Mouse (Mus musculus) E14TG2a.4 (cell line): Measurements from ENCODE around the gene Bicdl1.
A peak's percentile ranks its signal among the peaks of the same experiment; 100 is the strongest.
"Not testable (repeated sequence)": the region's sequence is repeated elsewhere in the genome, so short reads cannot be mapped to it uniquely, and the experiment has no call there.

Source experiments
- H3K27me3 ChIP-seq: 2 replicates; pipeline ENCODE4 v1.6.1; 2014; ENCODE audit warnings: low read length, control low read depth; ENCODE audit not compliant: insufficient read depth
- H3K36me3 ChIP-seq: 2 replicates; pipeline ENCODE4 v1.6.1; 2014; ENCODE audit warnings: low read length, control low read depth; ENCODE audit not compliant: insufficient read depth
- H3K4me1 ChIP-seq: replicated peaks from 2 replicates; pipeline ENCODE4 v1.6.1; 2014; ENCODE audit warnings: low read depth, low read length, control low read depth
- H3K4me3 ChIP-seq: replicated peaks from 2 replicates; pipeline ENCODE4 v1.5.1; 2014; ENCODE audit warnings: mild to moderate bottlenecking, low read length
- H3K9me3 ChIP-seq: 2 replicates; pipeline ENCODE4 v1.6.1; 2014; ENCODE audit warnings: low read length, control low read depth
- CTCF ChIP-seq: conservative IDR thresholded peaks from 2 replicates; pipeline ENCODE4 v1.5.1; 2014; ENCODE audit warnings: low read length
- NANOG ChIP-seq: IDR thresholded peaks from 2 replicates; pipeline ENCODE4 v1.6.1; 2014; ENCODE audit warnings: borderline replicate concordance, low read length, mixed read lengths
- POU5F1 ChIP-seq: IDR thresholded peaks from 2 replicates; pipeline ENCODE4 v1.6.1; 2014; ENCODE audit warnings: low read length, borderline replicate concordance

Bicdl1 gene

GRCm38 (mm10) chr5:115758431-115759180, 27.2 kb upstream of the Bicdl1 start:
- Histone ChIP-seq H3K27me3 (peaks cover 26% of the 10 kb centered on the region), H3K36me3 (no peaks in the 10 kb centered on the region), H3K4me1 (peaks cover 24% of the 10 kb centered on the region), H3K9me3 (no peaks in the 10 kb centered on the region), H3K4me3 (no peak overlapping the region)
- TF ChIP-seq POU5F1 = no peak
- TF ChIP-seq NANOG = no peak
- TF ChIP-seq CTCF = no peak

GRCm38 (mm10) chr5:115757516-115757915, 26.1 kb upstream of the Bicdl1 start:
- TF ChIP-seq POU5F1 (no peak), CTCF (no peak; the same call in 1 of the 2 replicates), NANOG (no peak)
- Histone ChIP-seq H3K4me1 (peaks cover 27% of the 10 kb centered on the region), H3K36me3 (no peaks in the 10 kb centered on the region), H3K27me3 (peaks cover 23% of the 10 kb centered on the region), H3K4me3 (no peak overlapping the region), H3K9me3 (no peaks in the 10 kb centered on the region)

GRCm38 (mm10) chr5:115755501-115755900, 24.1 kb upstream of the Bicdl1 start:
- peaks cover 27% of the 10 kb centered on the region for H3K4me1 ChIP-seq
- TF ChIP-seq CTCF (no peak), POU5F1 (no peak), NANOG (no peak)

GRCm38 (mm10) chr5:115754831-115755230, 23.4 kb upstream of the Bicdl1 start:
- TF ChIP-seq CTCF (no peak), NANOG (no peak), POU5F1 (no peak)
- no peak overlapping the region for H3K4me3 ChIP-seq
- no peaks in the 10 kb centered on the region for H3K27me3 ChIP-seq
- H3K36me3 ChIP-seq = no peaks in the 10 kb centered on the region
- H3K9me3 ChIP-seq = no peaks in the 10 kb centered on the region
- peaks cover 20% of the 10 kb centered on the region for H3K4me1 ChIP-seq

More at GRCm38 (mm10) chr5:115755501-115755900, 24.1 kb upstream of the Bicdl1 start:
- H3K27me3 ChIP-seq = 0 out of 2 replicates have a peak, but pooled peaks cover 6% of the 10 kb centered on the region
- no peaks in the 10 kb centered on the region for H3K9me3 ChIP-seq
- H3K4me3 ChIP-seq = no peak overlapping the region
- H3K36me3 ChIP-seq = no peaks in the 10 kb centered on the region

DNA sequence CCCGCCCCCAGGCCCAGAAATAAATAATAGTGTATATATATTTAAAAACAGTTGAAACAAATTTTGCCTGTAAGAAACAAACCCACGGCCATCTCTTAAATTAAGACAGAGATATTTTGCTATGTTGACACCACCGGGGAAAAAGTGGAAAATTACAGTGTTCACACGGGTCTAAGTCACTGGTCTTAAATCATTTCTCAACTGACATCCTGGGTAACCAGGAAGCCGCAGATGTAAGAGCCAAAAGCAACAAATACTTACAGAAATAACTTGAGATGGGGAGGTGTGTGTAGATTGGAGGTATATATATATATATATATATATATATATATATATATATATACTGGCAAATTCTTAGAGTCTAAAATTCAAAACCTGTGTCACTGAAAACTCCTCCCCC, 21.5 kb upstream of the Bicdl1 start:
- Histone ChIP-seq H3K9me3 (no peaks in the 10 kb centered on the region), H3K36me3 (no peaks in the 10 kb centered on the region), H3K4me3 (no peak overlapping the region), H3K27me3 (no peaks in the 10 kb centered on the region), H3K4me1 (peaks cover 19% of the 10 kb centered on the region)
- TF ChIP-seq CTCF (no peak), NANOG (no peak), POU5F1 (no peak)

DNA sequence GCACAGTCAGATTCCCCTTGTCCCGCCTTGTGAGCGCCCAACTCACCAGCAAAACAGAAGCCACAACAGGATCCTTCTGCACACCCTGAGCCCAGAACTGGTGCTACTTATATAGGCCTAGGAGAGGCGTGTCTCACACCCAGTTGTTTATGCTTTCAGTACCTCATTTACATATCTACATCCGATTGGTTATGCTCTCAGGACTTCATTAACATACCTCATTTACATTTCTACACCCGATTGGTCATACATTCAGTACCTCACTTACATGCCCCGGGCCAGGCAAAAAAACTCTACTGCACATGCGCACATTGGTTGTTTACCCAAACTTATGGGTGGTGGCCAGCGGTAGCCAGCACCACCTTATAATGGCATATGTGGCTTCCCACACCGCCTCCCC, 20.5 kb upstream of the Bicdl1 start:
- H3K27me3 ChIP-seq, H3K9me3 ChIP-seq, H3K4me3 ChIP-seq, H3K36me3 ChIP-seq: not testable (repeated sequence)
- H3K4me1 ChIP-seq = peaks cover 16% of the 10 kb centered on the region

DNA sequence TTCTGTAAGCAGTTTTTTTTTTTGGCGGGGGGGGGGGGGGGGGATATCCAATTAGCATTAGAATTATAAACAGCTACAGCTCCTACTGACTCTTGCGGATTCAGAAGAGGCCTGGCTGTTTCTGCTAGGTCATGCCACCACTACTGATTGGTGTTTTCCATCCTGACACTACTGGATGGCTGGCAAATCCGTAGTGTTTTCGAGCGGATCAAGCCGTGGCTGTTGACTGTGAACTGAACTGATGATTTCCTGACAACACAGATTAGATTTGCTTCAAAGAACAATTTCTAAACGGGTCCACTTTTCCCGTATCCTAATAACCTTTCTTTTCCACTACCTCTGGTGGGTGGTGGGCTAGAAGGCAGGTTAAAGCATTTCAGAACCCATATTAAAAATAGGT, 16.9 kb upstream of the Bicdl1 start:
- Histone ChIP-seq H3K36me3 (no peaks in the 10 kb centered on the region), H3K4me3 (no peak overlapping the region)

GRCm38 (mm10) chr5:115745319-115745718, 13.9 kb upstream of the Bicdl1 start:
- H3K36me3 ChIP-seq = no peaks in the 10 kb centered on the region
- H3K9me3 ChIP-seq = no peaks in the 10 kb centered on the region
- no peaks in the 10 kb centered on the region for H3K27me3 ChIP-seq
- no peak overlapping the region for H3K4me3 ChIP-seq
- TF ChIP-seq NANOG (no peak), POU5F1 (no peak), CTCF (no peak)
- peaks cover 5% of the 10 kb centered on the region; the same call in 1 of the 2 replicates for H3K4me1 ChIP-seq

More for the DNA sequence above, 16.9 kb upstream of the Bicdl1 start:
- H3K4me1 ChIP-seq = peaks cover 16% of the 10 kb centered on the region
- TF ChIP-seq POU5F1 = no peak
- H3K27me3 ChIP-seq = no peaks in the 10 kb centered on the region
- H3K9me3 ChIP-seq = no peaks in the 10 kb centered on the region

- no peaks in the 10 kb centered on the region for H3K9me3 ChIP-seq
- peak; percentile 66 for TF ChIP-seq CTCF
- no peak for TF ChIP-seq POU5F1
These were observed 6.6 kb upstream of the Bicdl1 start for GRCm38 (mm10) chr5:115738032-115738431.

More at GRCm38 (mm10) chr5:115738032-115738431, 6.6 kb upstream of the Bicdl1 start:
- Histone ChIP-seq H3K27me3 (peaks cover 6% of the 10 kb centered on the region; the same call in 1 of the 2 replicates), H3K36me3 (no peaks in the 10 kb centered on the region), H3K4me1 (peaks cover 4% of the 10 kb centered on the region), H3K4me3 (no peak overlapping the region)
